Mouse (Mus musculus) urinary bladder, postnatal 36 days (tissue): ENCODE measurements around the gene Klk1.
"Not testable (repeated sequence)": the region's sequence is repeated elsewhere in the genome, so short reads cannot be mapped to it uniquely, and the experiment has no call there.

Experiments
- DNase-seq, 2 experiments: peaks; one replicate each; pipeline ENCODE4 v3.0.0; 2022; ENCODE audit warnings: low spot score in 2 of 2, mixed read lengths in 1 of 2

Gene Klk1

DNA sequence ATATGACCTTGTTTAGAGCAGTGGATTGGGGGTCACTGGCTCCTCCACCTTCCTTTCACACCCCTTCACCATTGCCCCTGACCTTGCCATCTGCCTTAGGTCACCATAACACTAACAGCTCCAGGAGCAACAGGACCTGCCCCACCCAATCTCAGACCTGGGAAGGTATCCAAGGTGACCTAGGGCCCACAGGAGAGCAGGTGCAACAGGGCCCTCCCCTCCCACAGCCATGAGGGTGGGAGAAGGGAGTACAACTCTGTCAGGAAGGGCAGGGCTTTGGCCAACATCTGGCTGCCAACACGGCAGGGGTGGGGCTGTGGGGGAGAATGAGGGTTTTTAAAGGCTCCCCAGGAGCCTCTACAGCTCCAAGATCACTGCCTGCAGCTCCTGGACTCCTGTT, at the start of gene Klk1:
Gene Klk1 (plus strand): TSS at position 285 of the 400 bp plus-strand sequence.
- no peak for DNase-seq

DNA sequence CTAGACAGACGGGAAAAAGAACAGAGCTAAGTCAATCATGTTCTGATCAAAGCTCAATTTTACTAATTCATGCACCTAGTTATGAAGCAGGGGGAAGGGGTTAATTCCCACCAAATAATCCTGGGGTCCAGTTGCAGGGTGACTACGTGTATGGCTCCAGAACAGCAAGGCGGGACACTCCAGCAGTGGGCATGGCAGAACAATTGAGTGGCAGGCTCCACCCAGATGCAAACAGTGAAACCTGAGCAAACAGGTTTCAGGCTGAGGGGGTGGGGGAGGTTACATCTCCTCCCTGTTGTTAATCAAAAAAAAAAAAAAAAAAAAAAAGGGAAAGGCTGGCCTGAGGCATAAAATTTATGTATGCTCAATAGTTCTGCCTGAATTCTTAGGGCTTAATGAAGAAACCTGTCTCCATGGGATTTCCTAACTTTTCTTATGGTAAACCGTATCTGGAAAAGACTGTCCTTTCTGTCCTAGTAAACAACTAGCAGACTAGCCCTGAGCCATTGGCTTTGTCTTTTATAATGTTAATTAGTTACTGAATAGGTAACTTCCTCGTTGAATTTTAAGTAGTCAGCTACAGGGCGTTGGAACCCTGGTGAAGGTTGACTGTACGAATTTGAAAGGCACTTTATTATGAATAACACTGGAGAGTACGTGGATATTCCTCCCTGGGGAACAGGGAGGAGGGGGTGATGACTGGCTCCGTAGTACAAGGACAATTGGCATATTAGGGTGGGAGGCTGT, 45.7 kb upstream of the Klk1 start:
- DNase-seq: no peak

DNA sequence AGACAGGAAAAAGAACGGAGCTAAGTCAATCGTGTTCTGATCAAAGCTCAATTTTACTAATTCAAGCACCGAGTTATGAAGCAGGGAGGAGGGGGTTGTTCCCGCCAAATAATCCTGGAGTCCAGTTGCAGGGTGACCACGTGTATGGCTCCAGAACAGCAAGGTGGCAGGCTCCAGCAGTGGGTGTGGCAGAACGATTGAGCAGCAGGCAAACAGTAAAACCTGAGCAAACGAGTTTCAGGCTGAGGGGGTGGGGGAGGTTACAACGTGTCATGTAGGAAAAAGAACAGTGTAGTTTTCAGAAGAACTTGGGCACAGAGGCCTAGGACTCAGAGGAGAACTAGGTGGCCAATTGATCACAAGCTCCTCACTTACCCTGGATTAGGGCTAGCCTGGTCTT, 38.6 kb upstream of the Klk1 start:
- DNase-seq: peak in 1 of 2 experiments; percentile 9

DNA sequence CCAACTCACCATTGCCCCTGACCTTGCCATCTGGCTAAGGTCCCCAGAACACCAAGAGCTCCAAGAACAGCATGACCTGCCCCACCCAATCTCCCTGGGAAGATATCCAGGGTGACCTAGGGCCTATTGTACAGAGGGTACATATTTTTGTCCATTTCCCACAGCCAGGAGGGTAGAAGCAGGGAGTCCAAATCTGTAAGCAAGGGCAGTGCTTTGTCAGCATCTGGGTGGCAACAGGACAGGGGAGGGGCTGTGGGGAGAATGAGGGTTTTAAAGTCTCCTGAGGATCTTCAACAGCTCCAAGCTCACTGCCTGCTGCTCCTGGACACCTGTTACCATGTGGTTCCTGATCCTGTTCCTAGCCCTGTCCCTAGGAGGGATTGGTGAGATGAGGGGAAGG, 37.2 kb upstream of the Klk1 start, which contains the start of gene Klk1b24:
Gene Klk1b24 (plus strand): TSS at position 301 of the 400 bp plus-strand sequence.
- not testable (repeated sequence) for DNase-seq

DNA sequence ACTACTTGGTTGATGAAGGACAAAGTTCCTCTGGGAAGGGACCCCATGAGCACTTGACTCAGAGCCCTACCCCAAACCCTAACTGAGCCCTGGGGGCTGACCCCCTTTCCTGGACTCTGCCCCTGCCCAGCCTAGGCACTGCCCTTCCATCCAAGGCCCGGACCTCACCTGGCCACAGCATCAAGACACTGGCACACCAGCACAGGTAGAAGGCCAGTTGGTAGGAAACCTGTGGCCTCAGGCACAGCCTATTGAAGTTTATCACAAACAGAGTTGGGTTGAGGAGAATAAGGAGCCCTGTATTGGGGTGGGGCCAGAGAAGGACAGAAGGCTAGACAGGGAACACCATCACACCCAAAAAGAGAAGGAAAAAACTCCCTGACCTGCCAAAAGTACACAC, 31.7 kb upstream of the Klk1 start:
- DNase-seq: not testable (repeated sequence)

DNA sequence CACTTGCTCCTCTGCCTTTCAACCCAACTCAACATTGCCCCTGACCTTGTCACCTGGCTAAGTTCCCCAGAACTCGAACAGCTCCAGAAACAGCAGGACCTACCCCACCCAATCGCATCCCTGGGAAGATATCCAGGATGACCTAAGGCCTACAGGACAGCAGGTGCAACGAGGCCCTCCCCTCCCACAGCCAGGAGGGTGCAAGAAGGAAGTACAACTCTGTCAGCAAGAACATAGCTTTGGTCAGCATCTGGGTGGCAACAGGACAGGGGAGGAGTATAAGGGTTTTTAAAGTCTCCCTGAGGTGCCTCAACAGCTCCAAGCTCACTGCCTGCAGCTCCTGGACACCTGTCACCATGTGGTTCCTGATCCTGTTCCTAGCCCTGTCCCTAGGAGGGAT, 27.3 kb upstream of the Klk1 start, which contains the start of gene Klk1b3:
Gene Klk1b3 (plus strand): TSS at position 301 of the 400 bp plus-strand sequence.
- no peak for DNase-seq

DNA sequence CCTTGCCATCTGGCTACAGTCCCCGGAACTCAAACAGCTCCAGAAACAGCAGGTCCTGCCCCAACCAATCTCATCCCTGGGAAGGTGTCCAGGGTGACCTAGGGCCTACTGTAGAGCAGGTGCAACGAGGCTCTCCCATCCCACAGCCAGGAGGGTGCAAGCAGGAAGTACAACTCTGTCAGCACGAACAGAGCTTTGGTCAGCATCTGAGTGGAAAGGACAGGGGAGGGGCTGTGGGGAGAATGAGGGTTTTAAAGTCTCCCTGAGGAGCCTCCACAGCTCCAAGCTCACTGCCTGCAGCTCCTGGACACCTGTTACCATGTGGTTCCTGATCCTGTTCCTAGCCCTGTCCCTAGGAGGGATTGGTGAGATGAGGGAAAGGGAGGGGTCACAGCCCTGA, 18.0 kb upstream of the Klk1 start, which contains the start of gene Klk1b4:
Gene Klk1b4 (plus strand): TSS at position 301 of the 400 bp plus-strand sequence.
- DNase-seq: not testable (repeated sequence)

DNA sequence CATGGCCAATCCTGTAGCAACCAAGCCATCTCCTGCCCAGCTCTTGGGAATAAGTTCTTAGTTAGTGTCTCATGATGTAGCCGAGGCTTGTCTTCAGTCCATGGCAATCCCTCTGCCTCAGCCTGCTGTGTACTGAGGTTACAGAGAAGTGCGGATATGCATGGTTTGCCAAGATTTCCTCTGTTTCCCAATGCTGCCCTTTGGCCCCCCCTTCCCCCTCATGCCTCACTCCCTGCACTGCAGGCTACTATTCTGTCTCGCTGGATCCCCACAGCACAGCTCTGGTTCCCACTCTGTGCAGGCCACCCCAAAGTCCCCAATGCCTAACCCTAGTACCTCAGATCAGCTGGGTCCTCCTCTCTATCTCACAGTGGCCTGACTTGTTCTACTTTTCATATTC, 16.9 kb upstream of the Klk1 start:
- no peak for DNase-seq

DNA sequence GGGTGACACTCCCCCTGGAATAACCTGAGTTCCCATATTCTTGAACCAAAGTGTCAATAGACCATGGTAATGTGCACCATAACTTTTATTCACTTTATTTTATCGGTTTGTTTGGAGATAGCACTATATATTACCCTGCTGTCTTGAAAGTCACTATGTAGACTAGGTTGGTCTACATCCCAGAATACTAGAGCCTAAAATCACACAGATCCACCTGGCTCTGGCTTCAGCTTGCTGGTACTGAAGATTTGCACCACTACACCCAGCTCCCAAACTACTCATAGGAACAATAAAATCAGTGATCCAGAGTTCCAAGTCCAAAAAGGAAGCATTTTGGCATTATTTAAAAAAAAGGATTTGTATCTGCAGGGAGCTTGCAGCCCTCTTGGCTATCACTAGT, 9.5 kb upstream of the Klk1 start, which contains the start of gene Klk1b5:
Gene Klk1b5 (plus strand): TSS at position 301 of the 400 bp plus-strand sequence.
- no peak for DNase-seq

DNA sequence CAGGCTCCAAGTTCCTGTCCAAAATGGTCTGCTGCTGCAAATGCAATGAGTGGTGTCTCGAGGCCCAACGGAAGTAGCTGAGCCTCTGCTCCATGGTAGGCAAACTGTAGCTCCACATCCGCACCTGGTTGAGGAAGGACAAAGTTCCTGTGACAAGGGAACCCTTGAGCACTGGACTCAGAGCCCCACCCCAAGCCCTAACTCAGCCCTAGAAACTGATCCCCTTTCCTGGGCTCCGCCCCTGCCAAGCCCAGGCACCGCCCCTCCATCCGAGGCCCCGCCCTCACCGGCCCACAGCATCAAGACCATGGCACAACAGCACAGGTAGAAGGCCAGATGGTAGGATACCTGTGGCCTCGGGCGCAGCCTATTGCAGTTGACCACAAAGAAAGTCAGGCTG, 3.6 kb upstream of the Klk1 start:
- DNase-seq: not testable (repeated sequence)

DNA sequence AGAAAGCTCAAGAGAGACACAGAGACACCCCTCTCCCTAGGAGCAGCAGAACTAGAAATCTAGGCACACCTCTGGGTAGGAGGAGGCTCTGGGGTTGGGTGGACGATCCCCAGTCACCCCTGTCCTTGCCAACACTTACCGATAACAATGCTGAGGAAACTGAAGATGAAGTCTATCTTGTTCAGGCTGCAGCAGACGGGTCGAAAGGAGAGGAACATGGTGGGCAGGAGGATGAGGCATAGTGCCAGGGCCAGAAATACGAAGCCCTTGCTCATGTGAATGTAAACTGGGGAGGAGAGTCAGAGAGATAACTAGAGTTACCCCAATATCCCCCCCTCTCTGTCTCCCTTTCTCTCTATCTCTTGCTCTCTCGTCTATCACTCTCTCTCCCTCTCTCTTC, 2.8 kb upstream of the Klk1 start:
- not testable (repeated sequence) for DNase-seq

DNA sequence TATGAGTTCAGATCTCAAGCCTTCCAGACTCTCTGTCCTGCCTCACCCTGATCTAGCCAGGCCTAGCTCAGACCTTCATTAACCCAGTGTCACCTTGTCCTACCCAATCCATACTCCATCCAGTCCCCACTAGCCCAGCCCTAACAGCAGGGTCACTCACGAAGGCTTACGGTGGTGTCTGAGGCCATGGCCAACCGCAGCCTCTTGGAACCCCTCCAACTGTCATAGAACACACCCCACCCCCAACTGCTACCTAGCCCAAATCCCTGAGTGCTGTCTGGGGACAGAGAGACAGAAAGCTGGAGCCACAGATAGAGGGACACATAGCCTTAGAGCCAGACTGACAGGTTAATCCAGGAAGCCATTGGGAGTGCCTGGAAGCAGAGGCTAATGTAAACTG, 10.7 kb downstream of the Klk1 start, which contains the start of gene Gm36864:
Gene Gm36864 (plus strand): TSS at position 269 of the 400 bp plus-strand sequence.
- no peak for DNase-seq

DNA sequence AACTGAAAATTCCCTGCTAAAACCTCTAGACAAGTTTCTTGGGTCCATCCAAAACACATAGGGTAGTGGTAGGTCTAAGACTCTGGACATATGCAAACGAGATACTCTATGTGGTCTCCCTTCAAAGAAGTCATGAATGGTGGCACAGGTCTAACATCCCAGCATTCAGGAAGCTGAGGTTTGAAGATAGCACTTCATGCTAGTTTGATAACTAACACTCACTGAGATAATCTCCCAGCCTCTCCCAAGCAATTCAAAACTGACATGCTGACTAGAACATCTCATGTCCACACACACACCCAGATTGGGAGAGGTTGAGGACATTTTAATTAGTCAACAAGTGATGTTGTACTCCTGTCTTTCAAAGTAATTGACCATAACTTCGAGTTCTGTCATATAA, 14.8 kb downstream of the Klk1 start:
- DNase-seq: no peak

DNA sequence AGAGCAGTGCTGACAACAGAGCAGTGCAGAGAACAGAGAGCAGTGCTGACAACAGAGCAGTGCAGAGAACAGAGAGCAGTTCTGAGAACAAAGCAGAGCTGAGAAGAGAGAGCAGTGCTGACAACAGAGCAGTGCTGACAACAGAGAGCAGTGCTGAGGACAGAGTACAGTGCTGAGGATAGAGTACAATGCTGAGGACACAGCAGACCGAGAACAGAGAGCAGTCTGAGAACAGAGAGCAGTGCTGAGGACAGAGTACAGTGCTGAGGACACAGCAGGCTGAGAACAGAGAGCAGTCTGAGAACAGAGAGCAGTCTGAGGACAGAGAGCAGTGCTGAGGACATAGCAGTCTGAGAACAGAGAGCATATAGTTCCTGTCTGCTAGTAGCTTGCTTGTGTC, 15.6 kb downstream of the Klk1 start:
- no peak for DNase-seq

DNA sequence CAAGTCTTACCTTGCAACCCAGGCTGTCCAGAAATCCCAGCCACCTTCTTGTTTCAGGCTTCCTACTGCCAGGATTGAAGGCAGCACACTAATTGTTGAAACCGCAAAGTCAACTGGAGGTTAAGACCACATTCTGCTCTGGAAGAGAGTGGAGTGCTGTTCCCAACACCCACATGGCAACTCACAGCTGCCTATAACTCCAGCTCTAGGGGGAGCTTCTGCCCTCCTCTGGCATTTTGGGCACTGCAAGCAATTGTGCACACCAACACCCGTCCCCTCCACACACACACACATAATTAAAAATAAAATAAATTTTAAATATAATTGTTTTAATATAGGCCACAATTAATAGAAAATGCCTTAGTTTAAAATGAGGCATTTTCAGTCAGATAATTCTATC, 16.0 kb downstream of the Klk1 start:
- DNase-seq: no peak

DNA sequence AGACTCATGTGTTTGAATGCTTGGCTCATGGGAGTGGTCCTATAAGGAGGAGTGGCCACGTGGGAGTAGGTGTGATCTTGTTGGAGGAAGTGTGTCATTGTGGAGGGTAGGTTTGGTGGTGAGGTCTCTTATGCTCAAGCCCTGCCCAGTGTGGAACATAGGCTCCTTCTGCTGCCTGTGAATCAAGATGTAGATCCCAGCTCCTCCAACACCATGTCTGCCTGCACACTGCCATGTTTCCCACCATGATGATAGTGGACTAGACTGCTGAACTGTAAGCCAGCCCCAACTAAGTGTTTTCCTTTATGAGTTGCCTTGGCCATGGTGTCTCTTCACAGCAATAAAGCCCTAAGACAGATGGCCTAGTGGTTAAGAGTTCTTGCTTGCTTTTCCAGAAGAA, 18.9 kb downstream of the Klk1 start:
- no peak for DNase-seq

DNA sequence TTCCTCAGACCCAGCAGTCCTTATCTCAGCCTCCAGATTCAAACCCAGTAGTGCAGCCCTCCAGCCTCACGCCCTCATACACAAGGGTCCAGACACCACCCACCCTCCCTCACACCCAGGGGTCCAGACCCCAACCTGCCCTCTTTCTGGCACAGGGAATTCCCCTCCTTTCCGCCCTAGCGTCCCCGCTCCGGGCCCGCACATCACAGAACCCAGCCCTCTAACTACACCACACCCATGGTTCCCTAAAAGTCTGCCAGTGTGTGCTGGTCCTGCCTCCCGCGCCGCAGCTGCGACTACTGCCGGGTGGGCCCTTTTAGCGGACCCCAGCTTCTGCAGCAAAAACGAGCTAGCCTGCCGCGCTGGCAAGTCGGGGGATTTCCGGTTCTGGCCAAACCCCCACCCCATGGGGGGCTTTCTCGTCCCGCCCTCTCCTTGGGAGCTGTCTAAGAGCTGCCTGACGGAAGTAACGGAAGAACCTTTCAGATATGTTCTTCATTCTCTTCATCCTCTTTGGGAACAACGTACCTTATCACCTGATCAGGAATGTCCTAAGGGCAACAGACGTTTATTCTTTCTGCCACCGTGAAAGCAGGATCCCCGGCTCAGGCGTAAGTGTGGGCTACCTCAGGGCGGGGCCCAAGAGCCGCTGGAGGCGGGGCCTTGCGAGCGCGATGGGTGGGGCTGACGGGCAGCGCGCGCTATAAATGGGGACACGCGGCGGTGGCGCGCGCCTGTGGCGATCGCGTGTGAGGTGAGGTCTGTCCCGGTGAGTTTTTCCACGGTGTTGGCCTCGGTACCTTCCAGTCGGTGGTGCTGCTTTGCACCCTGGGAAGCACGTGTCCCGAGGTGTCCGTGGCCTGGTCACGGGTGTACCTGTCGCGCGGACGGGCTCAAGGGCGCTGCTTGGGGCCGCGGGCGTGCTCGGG, 21.2 kb downstream of the Klk1 start, which contains the start of the genes 1700028J19Rik and 2410002F23Rik:
Gene 1700028J19Rik (minus strand): TSS at position 641 of the 929 bp plus-strand sequence.
Gene 2410002F23Rik (plus strand): TSS at position 668 of the 929 bp plus-strand sequence.
- peak; percentile 87 to 89 for DNase-seq

DNA sequence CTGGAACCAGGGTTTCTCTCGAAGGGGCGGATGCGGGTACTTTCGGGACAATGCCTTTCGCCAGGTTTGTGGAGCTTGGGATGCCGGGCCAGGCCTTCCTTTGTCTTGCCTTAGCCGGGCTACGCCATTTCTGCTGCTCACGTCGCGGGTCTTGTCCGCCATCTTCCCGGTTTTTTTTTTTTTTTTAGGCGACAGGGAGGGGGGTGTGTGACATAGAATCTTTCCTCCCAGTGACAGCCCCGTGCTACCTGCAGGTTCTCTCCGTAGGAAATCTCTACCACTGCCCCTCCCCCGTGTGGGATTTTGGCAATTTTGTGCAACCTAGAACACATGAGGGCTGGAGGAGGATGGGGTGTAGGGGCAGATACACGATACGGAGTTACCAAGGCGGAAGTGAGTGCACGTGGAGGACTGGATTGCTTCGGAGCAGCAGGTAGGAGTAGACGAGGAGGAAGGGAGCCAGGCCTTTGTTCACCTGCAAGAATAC, 21.9 kb downstream of the Klk1 start:
- peak in 1 of 2 experiments; percentile 31 for DNase-seq

DNA sequence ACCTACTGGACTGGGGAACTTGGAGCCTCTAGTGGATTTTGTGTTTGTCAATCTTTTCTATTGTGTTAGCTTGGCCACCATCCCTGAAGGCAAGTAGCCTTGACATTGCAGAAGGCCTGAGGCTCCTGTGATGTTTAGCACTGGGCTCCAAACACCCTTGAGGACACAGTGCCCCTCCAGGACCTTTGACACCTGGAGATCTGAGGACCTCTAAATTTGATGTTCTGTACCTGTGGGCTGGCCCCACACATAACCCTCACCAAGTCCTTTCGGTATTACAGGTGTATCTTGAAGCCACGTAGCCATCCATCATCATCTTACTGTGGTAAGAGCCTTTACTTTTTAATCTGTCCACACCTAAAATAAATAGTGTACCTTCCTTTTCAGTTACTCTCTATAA, 22.8 kb downstream of the Klk1 start:
- DNase-seq: no peak

DNA sequence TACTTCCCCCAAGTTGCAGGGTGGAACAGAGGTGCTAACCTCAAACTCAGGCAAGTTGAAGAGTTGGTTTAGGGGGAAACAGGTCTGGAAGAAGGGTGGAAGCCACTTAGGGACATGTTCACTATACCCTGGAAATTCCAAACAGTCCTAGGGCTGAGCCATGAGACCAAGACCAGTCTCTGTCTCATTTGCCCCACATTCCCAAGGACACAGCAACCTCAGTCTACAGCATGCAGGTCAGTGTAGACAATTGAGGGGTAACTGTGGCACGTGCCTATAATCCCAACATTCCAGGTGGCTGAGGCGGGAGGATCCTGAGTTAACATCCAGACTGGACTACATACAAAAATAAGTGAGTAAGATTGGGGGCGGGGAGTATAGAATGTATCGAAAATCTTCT, 24.1 kb downstream of the Klk1 start:
- no peak for DNase-seq

DNA sequence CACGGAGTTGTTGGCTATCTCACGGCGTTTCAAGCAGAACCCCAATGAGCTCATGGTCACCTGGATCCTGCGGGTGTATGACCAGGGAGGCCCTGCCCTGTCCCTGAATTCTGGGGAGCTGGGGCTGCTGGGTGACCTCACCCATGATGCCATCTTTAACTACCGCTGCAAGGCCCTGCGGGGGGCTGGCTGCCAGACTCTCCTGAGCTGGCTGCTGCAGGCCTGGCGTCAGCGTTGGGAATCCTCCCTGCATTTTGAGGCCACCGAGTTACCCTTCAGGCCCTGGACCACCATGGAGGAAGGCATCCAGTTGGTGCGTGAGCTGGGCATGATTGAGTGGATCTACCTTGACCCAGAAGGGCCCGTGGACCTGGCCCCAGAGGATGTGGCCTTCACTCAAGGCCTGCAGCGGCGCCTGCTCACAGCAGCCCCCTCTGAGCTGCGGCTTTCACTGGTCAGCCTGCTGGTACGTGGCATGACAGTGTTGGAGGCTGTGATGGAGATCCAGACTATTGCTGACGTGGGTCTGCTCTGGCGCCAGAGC, 25.6 kb downstream of the Klk1 start:
- not testable (repeated sequence) for DNase-seq
